Mouse (Mus musculus): ENCODE results near the gene Gsta3.

GRCm38 (mm10) chr1:21247896-21248295 lies 7.5 kb downstream of the Gsta3 start:
- TF ChIP-seq CTCF (IDR thresholded peaks at IDR 0.05; ENCODE audit: control insufficient read depth, insufficient read depth, low read length) (no peak), POLR2A (IDR thresholded peaks at IDR 0.05; ENCODE audit: borderline replicate concordance, control insufficient read depth, low read depth, low read length) (no peak)

Data from bone marrow, adult 2 months (tissue).